Mouse (Mus musculus) ES-E14 (cell line): ENCODE results near the gene Shisa9. TPM values are rescaled to one million over a fixed set of nuclear protein-coding genes. Genes with fewer than 3 reads are reported as not detected.

Source experiments
- DNase-seq: peaks from one replicate; pipeline ENCODE4 v3.0.0-alpha.2; 2013; ENCODE audit warnings: low read depth, low spot score
- H3K27ac ChIP-seq: 2 replicates; pipeline ENCODE4 v1.5.1; 2012; ENCODE audit warnings: low read depth, mild to moderate bottlenecking, low read length, moderate library complexity, mixed read lengths; ENCODE audit not compliant: poor library complexity, insufficient read depth, severe bottlenecking
- H3K36me3 ChIP-seq: 2 replicates; pipeline ENCODE4 v1.6.1; 2012; ENCODE audit warnings: mild to moderate bottlenecking, low read length, moderate library complexity, mixed read lengths; ENCODE audit not compliant: control insufficient read depth, poor library complexity, insufficient read depth, severe bottlenecking
- H3K4me1 ChIP-seq, 2 experiments: fragments of 150-350 bp in 1 of 2; sonication (generic) in 1 of 2; 2 replicates each; pipeline ENCODE4 v1.6.1; 2012; ENCODE audit warnings: low read length in 2 of 2, mild to moderate bottlenecking in 1 of 2, mixed read lengths in 1 of 2; ENCODE audit not compliant: control insufficient read depth in 2 of 2, insufficient read depth in 2 of 2, poor library complexity in 1 of 2
- H3K4me3 ChIP-seq, 2 experiments: fragments of 150-350 bp in 1 of 2; sonication (generic) in 1 of 2; 2 replicates each; pipeline ENCODE4 v1.5.1; 2012; ENCODE audit warnings: low read length in 2 of 2, low read depth in 1 of 2, mild to moderate bottlenecking in 1 of 2, mixed read lengths in 1 of 2; ENCODE audit not compliant: insufficient read depth in 1 of 2, poor library complexity in 1 of 2, severe bottlenecking in 1 of 2
- H3K9ac ChIP-seq: 2 replicates; pipeline ENCODE4 v1.6.1; 2012; ENCODE audit warnings: low read depth, mild to moderate bottlenecking, low read length, mixed read lengths; ENCODE audit not compliant: poor library complexity, insufficient read depth, severe bottlenecking
- H3K9me3 ChIP-seq: fragments of 150-350 bp; sonication (generic); 2 replicates; pipeline ENCODE4 v1.6.1; 2012; ENCODE audit warnings: low read depth, mild to moderate bottlenecking, low read length; ENCODE audit not compliant: control insufficient read depth, insufficient read depth
- CHD2 ChIP-seq: IDR thresholded peaks from 2 replicates; pipeline ENCODE4 v1.6.1; 2014; ENCODE audit warnings: mild to moderate bottlenecking, low read depth, low read length, inconsistent platforms
- HCFC1 ChIP-seq: IDR thresholded peaks from 2 replicates; pipeline ENCODE4 v1.6.1; 2012; ENCODE audit warnings: low read length, inconsistent platforms, borderline replicate concordance; ENCODE audit not compliant: insufficient read depth
- MAFK ChIP-seq: IDR thresholded peaks from 2 replicates; pipeline ENCODE4 v1.6.1; 2014; ENCODE audit warnings: mild to moderate bottlenecking, low read depth, low read length, inconsistent platforms; ENCODE audit not compliant: insufficient read depth
- ZC3H11A ChIP-seq: IDR thresholded peaks from 2 replicates; pipeline ENCODE4 v1.6.1; 2012; ENCODE audit warnings: low read depth, mild to moderate bottlenecking, inconsistent platforms, low read length, borderline replicate concordance
- ZNF384 ChIP-seq: IDR thresholded peaks from 2 replicates; pipeline ENCODE4 v1.6.1; 2012; ENCODE audit warnings: low read depth, low read length, inconsistent platforms
- in situ Hi-C, 2 experiments: fragments of 600-800 bp; cut with MboI; formaldehyde crosslinking; loops; one replicate each; pipeline ENCODE4 v1.15.1; 2025; ENCODE audit warnings: low sequenced_read_pairs in 2 of 2, inconsistent platforms in 1 of 2; ENCODE audit not compliant: unreplicated experiment in 2 of 2
- total RNA-seq: library from RNA; depleted of rRNA; stranded (reverse); fragments of 300-350 nt; gene quantifications from 2 replicates; pipeline ENCODE4 v1.2.3, GENCODE M21; 2012; rRNA removed

Shisa9 gene
- total RNA-seq, 1 experiment = not detected

- TF ChIP-seq HCFC1 (no peak), ZC3H11A (no peak), ZNF384 (no peak), MAFK (no peak), CHD2 (no peak)
- no peak overlapping the region for H3K27ac ChIP-seq
- in situ Hi-C loops = no loop called here
- H3K9me3 ChIP-seq = no peaks in the 10 kb centered on the region
- H3K4me1 ChIP-seq = no peaks in the 10 kb centered on the region
- no peaks in the 10 kb centered on the region for H3K36me3 ChIP-seq
- H3K4me3 ChIP-seq = no peak overlapping the region
- H3K9ac ChIP-seq = no peak overlapping the region
- DNase-seq = no peak
Measured at GRCm38 (mm10) chr16:12315627-12316026, 331.7 kb downstream of the Shisa9 start.

Other genes starting within 250 kb of the Shisa9 start
- gene Cpped1, start 74.7 kb upstream of the Shisa9 start, total RNA-seq = 9.6 and 10.8 TPM in 2 replicates